Mouse (Mus musculus): ENCODE measurements at regions not wholly inside any gene's neighbourhood (a gene's known extent, or its start where the extent isn't known, plus 50 kb on each side); places are given as distances from the start of the nearest gene placed in this dataset.

GRCm38 (mm10) chr13:78717686-78718431, 518.3 kb upstream of the Nr2f1 start:
- Histone ChIP-seq H3K4me3 (replicated peaks; ENCODE audit: extremely low read depth, low read depth, low read length) (no peak overlapping the region), H3K4me1 (ENCODE audit: control insufficient read depth, insufficient read depth, low read length) (no peaks in the 10 kb centered on the region)
- DNase-seq, result no peak
- TF ChIP-seq CTCF (IDR thresholded peaks at IDR 0.05; ENCODE audit: insufficient read depth, low read length) (no peak), POLR2A (IDR thresholded peaks at IDR 0.05; ENCODE audit: borderline replicate concordance, extremely low read depth, low read depth, low read length) (no peak)
- 61% methylated on average over 4 of the region's 4 CpGs for WGBS

GRCm38 (mm10) chr13:78717159-78717558, 517.6 kb upstream of the Nr2f1 start:
- H3K4me3 ChIP-seq (replicated peaks; ENCODE audit: extremely low read depth, low read depth, low read length), result no peak overlapping the region
- DNase-seq, result no peak
- H3K4me1 ChIP-seq (ENCODE audit: control insufficient read depth, insufficient read depth, low read length), result no peaks in the 10 kb centered on the region
- 81% methylated on average over 1 of the region's 1 CpGs for WGBS
- TF ChIP-seq POLR2A (IDR thresholded peaks at IDR 0.05; ENCODE audit: borderline replicate concordance, extremely low read depth, low read depth, low read length), result no peak

GRCm38 (mm10) chr13:78704693-78705092, 505.1 kb upstream of the Nr2f1 start:
- no peak overlapping the region for H3K4me3 ChIP-seq (replicated peaks; ENCODE audit: extremely low read depth, low read depth, low read length)
- WGBS, result 70% methylated on average over 1 of the region's 1 CpGs
- no peak for TF ChIP-seq CTCF (IDR thresholded peaks at IDR 0.05; ENCODE audit: insufficient read depth, low read length)
- TF ChIP-seq POLR2A (IDR thresholded peaks at IDR 0.05; ENCODE audit: borderline replicate concordance, extremely low read depth, low read depth, low read length), result no peak
- no peaks in the 10 kb centered on the region for H3K4me1 ChIP-seq (ENCODE audit: control insufficient read depth, insufficient read depth, low read length)
- DNase-seq, result no peak

- 34% methylated on average over 3 of the region's 3 CpGs for WGBS
- Histone ChIP-seq H3K4me3 (replicated peaks; ENCODE audit: extremely low read depth, low read depth, low read length) (no peak overlapping the region), H3K4me1 (ENCODE audit: control insufficient read depth, insufficient read depth, low read length) (no peaks in the 10 kb centered on the region)
- no peak for DNase-seq
- TF ChIP-seq POLR2A (IDR thresholded peaks at IDR 0.05; ENCODE audit: borderline replicate concordance, extremely low read depth, low read depth, low read length) (no peak), CTCF (IDR thresholded peaks at IDR 0.05; ENCODE audit: insufficient read depth, low read length) (no peak)
Measured at GRCm38 (mm10) chr13:78697814-78698519, 498.4 kb upstream of the Nr2f1 start.

- peak; percentile 17 for DNase-seq
- no peak overlapping the region for H3K4me3 ChIP-seq (replicated peaks; ENCODE audit: extremely low read depth, low read depth, low read length)
- 26% methylated on average over 4 of the region's 4 CpGs for WGBS
- no peaks in the 10 kb centered on the region for H3K4me1 ChIP-seq (ENCODE audit: control insufficient read depth, insufficient read depth, low read length)
- TF ChIP-seq POLR2A (IDR thresholded peaks at IDR 0.05; ENCODE audit: borderline replicate concordance, extremely low read depth, low read depth, low read length) (no peak), CTCF (IDR thresholded peaks at IDR 0.05; ENCODE audit: insufficient read depth, low read length) (no peak)
Measured at GRCm38 (mm10) chr13:78679255-78679895, 479.8 kb upstream of the Nr2f1 start.

- no peak for DNase-seq
- TF ChIP-seq POLR2A (IDR thresholded peaks at IDR 0.05; ENCODE audit: borderline replicate concordance, extremely low read depth, low read depth, low read length), result no peak
- 64% methylated on average over 7 of the region's 7 CpGs for WGBS
Measured at GRCm38 (mm10) chr13:78678241-78678640, 478.7 kb upstream of the Nr2f1 start.

GRCm38 (mm10) chr13:78658285-78658684, 458.7 kb upstream of the Nr2f1 start:
- no peaks in the 10 kb centered on the region for H3K4me1 ChIP-seq (ENCODE audit: control insufficient read depth, insufficient read depth, low read length)
- DNase-seq, result no peak
- no peak overlapping the region for H3K4me3 ChIP-seq (replicated peaks; ENCODE audit: extremely low read depth, low read depth, low read length)
- WGBS, result 83% methylated on average over 7 of the region's 7 CpGs
- TF ChIP-seq CTCF (IDR thresholded peaks at IDR 0.05; ENCODE audit: insufficient read depth, low read length), result no peak
- TF ChIP-seq POLR2A (IDR thresholded peaks at IDR 0.05; ENCODE audit: borderline replicate concordance, extremely low read depth, low read depth, low read length), result no peak

More at GRCm38 (mm10) chr13:78678241-78678640, 478.7 kb upstream of the Nr2f1 start:
- no peaks in the 10 kb centered on the region for H3K4me1 ChIP-seq (ENCODE audit: control insufficient read depth, insufficient read depth, low read length)
- no peak overlapping the region for H3K4me3 ChIP-seq (replicated peaks; ENCODE audit: extremely low read depth, low read depth, low read length)

GRCm38 (mm10) chr13:78656766-78657165, 457.2 kb upstream of the Nr2f1 start:
- 68% methylated on average over 2 of the region's 2 CpGs for WGBS
- H3K4me3 ChIP-seq (replicated peaks; ENCODE audit: extremely low read depth, low read depth, low read length), result no peak overlapping the region
- TF ChIP-seq POLR2A (IDR thresholded peaks at IDR 0.05; ENCODE audit: borderline replicate concordance, extremely low read depth, low read depth, low read length) (no peak), CTCF (IDR thresholded peaks at IDR 0.05; ENCODE audit: insufficient read depth, low read length) (no peak)
- H3K4me1 ChIP-seq (ENCODE audit: control insufficient read depth, insufficient read depth, low read length), result no peaks in the 10 kb centered on the region
- no peak for DNase-seq

GRCm38 (mm10) chr13:78656196-78656595, 456.6 kb upstream of the Nr2f1 start:
- Histone ChIP-seq H3K4me3 (replicated peaks; ENCODE audit: extremely low read depth, low read depth, low read length) (no peak overlapping the region), H3K4me1 (ENCODE audit: control insufficient read depth, insufficient read depth, low read length) (no peaks in the 10 kb centered on the region)
- DNase-seq, result no peak
- no peak for TF ChIP-seq POLR2A (IDR thresholded peaks at IDR 0.05; ENCODE audit: borderline replicate concordance, extremely low read depth, low read depth, low read length)
- TF ChIP-seq CTCF (IDR thresholded peaks at IDR 0.05; ENCODE audit: insufficient read depth, low read length), result no peak
- WGBS, result 95% methylated on average over 1 of the region's 1 CpGs

All from lung, adult 2 months (tissue).